Mouse (Mus musculus) hindbrain, postnatal 0 days (tissue): ENCODE measurements around the gene Oas1a. TPM values are rescaled to one million over a fixed set of nuclear protein-coding genes. Genes with fewer than 3 reads are reported as not detected.
"Not testable (repeated sequence)": the region's sequence is repeated elsewhere in the genome, so short reads cannot be mapped to it uniquely, and the experiment has no call there.

Experiments used
- ATAC-seq: fragments of 200-750 bp; cut with Nextera tagmentation; 2 replicates; pipeline ENCODE4 v1.8.0; 2017; ENCODE audit warnings: mild to moderate bottlenecking, moderate TSS enrichment, moderate library complexity
- DNase-seq: peaks from one replicate; pipeline ENCODE4 v3.0.0-alpha.2; 2015; ENCODE audit warnings: low spot score
- H3K27ac ChIP-seq: fragments of 300-500 bp; sonication (generic); 2 replicates; pipeline ENCODE4 v1.5.1; 2014; ENCODE audit warnings: mild to moderate bottlenecking
- H3K27me3 ChIP-seq: fragments of 300-500 bp; sonication (generic); 2 replicates; pipeline ENCODE4 v1.6.1; 2014; ENCODE audit warnings: low read length, mixed read lengths; ENCODE audit not compliant: insufficient read depth
- H3K36me3 ChIP-seq: fragments of 300-500 bp; sonication (generic); 2 replicates; pipeline ENCODE4 v1.6.1; 2014; ENCODE audit warnings: low read length, mixed read lengths; ENCODE audit not compliant: insufficient read depth
- H3K4me1 ChIP-seq: fragments of 300-500 bp; sonication (generic); 2 replicates; pipeline ENCODE4 v1.6.1; 2014; ENCODE audit warnings: antibody characterized with exemption, low read length, mixed read lengths; ENCODE audit not compliant: insufficient read depth
- H3K4me2 ChIP-seq: fragments of 300-500 bp; sonication (generic); 2 replicates; pipeline ENCODE4 v1.6.1; 2014; ENCODE audit warnings: low read depth, mild to moderate bottlenecking, low read length, moderate library complexity, mixed read lengths
- H3K4me3 ChIP-seq: fragments of 300-500 bp; sonication (generic); 2 replicates; pipeline ENCODE4 v1.5.1; 2014; ENCODE audit warnings: low read length
- H3K9ac ChIP-seq: fragments of 300-500 bp; sonication (generic); replicated peaks from 2 replicates; pipeline ENCODE4 v1.6.1; 2014; ENCODE audit warnings: mild to moderate bottlenecking, low read length, moderate library complexity, mixed read lengths
- H3K9me3 ChIP-seq: fragments of 300-500 bp; sonication (generic); 2 replicates; pipeline ENCODE4 v1.6.1; 2016; ENCODE audit warnings: low read length, mixed read lengths
- CTCF ChIP-seq: IDR thresholded peaks from 2 replicates; pipeline ENCODE4 v1.5.1; 2016; ENCODE audit warnings: antibody characterized with exemption, control low read depth, low read depth
- WGBS: fragments of 180-500 bp; shearing (Covaris S2); extraction: QIAGEN DNeasy Blood & Tissue Kit; methylation state at CpG from one replicate; pipeline ENCODE4 v1.1.7; 2014; 5-methylcytosine and 5-hydroxymethylcytosine counted together
- polyA plus RNA-seq: library from polyadenylated mRNA; unstranded; fragments of >200 nt; fragmentation: Nextera tagmentation; extraction: Ambion mirVana; gene quantifications from 2 replicates; pipeline ENCODE4 v1.2.1, GENCODE M21; 2015
- total RNA-seq: library from RNA; depleted of rRNA; stranded (reverse); fragments of >200 nt; gene quantifications from 2 replicates; pipeline ENCODE4 v1.2.3, GENCODE M21; 2014

The Oas1a gene
- total and polyA plus RNA-seq, 2 experiments from 2014 or later: 1.3 to 1.4 TPM

DNA sequence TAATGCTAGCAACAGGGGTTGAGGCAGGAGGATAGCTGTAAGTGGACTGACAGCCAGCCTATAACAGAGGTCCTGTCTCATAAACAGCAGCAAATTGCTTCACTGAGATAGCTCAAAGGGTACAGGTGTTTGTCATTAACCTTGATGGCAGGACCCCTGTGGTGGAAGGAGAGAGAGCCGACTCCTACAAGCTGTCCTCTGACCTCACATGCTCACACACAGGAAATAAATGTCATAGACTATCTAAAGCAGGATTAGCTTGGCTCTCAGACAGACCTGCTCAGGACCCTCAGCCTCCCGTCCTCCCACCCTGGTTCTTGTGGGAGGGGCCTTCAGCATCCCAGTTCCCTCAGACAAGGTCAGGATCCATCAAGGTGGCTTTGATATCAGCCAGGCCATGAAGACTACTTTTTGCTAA is 15.1 kb downstream of the Oas1a start:
- no peak for DNase-seq
- no peak for ATAC-seq
- 76% methylated on average over 2 of the region's 2 CpGs for WGBS

DNA sequence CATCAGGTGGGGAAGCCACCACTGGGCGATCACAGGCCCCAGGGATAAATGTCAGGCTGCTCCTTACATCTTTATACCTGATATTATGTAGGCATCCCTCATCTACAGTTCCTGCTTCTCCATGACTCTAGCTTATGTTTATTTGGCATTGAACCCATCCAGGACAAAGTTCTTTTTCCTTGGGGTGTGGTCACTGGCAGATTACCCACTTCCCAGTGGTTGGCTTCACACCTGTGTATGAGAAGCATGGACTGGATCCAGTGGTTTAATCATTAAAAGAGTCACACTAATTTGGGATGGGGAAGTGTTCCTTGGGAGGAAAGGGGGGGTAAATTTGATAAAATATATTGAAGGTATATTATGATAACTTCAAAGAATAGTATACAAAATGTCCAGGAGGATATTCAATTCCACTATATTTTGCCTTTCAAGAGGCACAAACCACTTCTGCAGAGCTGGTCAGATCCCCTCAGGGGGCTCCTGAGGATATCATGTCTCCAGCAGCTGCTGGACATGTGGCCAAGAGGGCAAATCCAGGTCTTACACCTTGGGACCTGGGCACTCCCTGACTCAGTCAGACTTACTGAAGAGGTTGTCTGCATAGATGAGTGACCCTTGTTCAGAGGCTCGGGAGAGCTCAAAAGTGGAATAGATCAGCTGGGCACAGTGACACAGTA is 15.6 kb downstream of the Oas1a start:
- H3K4me3 ChIP-seq, H3K9ac ChIP-seq, H3K4me1 ChIP-seq, H3K9me3 ChIP-seq, H3K27me3 ChIP-seq, H3K27ac ChIP-seq, DNase-seq, H3K36me3 ChIP-seq, ATAC-seq, H3K4me2 ChIP-seq: not testable (repeated sequence)
- WGBS: 75% methylated on average over 2 of the region's 2 CpGs

More for the DNA sequence above, 15.1 kb downstream of the Oas1a start:
- Histone ChIP-seq H3K36me3 (no peaks in the 10 kb centered on the region), H3K4me2 (no peak overlapping the region), H3K4me3 (no peak overlapping the region), H3K4me1 (no peaks in the 10 kb centered on the region), H3K9me3 (no peaks in the 10 kb centered on the region), H3K27ac (no peak overlapping the region), H3K9ac (no peak overlapping the region), H3K27me3 (no peaks in the 10 kb centered on the region)
- no peak for TF ChIP-seq CTCF

DNA sequence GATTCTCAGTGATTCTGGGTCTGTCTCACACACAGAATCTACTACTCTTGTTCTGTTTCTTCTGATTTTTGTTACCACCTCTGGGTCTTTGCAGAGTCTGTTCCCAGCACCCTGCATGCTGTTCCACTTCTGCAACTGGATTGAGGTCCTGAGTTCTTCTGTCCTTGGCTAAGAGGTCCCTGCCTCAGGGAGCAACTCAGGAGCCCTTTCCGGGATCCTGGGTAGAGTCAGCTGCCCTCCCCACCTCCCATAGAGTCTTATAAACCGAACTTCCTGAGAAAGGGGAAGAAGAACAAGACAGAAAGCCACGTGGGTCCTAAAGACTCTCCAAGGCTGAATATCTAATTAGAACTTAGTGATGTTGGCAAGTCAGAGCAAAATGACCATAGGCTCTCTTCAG is 16.3 kb downstream of the Oas1a start:
- H3K4me1 ChIP-seq: no peaks in the 10 kb centered on the region
- H3K4me3 ChIP-seq: no peak overlapping the region
- no peaks in the 10 kb centered on the region for H3K27me3 ChIP-seq
- TF ChIP-seq CTCF: no peak
- no peak for DNase-seq
- H3K4me2 ChIP-seq: no peak overlapping the region
- no peak overlapping the region for H3K9ac ChIP-seq
- H3K27ac ChIP-seq: no peak overlapping the region
- no peaks in the 10 kb centered on the region for H3K36me3 ChIP-seq
- no peak for ATAC-seq
- WGBS: 44% methylated on average over 3 of the region's 3 CpGs
- H3K9me3 ChIP-seq: no peaks in the 10 kb centered on the region

DNA sequence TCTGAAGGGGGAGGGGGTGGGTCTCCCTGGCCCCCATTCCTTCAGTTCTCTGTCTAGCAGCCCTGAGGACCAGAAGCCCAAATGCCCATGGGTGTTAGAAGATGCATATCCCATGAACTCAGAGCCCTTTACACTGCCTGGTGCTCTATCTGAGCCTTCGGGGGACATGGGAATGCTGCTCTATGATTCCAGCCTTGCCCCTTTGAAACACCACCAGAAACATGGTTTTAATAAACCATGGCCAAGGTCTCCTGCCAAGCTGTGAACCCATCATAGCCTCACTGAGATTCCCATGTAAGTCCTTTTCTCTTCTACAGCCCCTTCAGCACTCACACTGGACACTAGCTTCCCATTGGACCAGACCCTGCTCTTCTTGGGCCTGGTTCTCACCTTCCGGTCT is 17.3 kb downstream of the Oas1a start:
- no peak overlapping the region for H3K9ac ChIP-seq
- H3K27ac ChIP-seq: no peak overlapping the region
- no peaks in the 10 kb centered on the region for H3K9me3 ChIP-seq
- H3K27me3 ChIP-seq: no peaks in the 10 kb centered on the region
- ATAC-seq: no peak
- no peaks in the 10 kb centered on the region for H3K36me3 ChIP-seq
- no peak overlapping the region for H3K4me3 ChIP-seq
- no peaks in the 10 kb centered on the region for H3K4me1 ChIP-seq
- 84% methylated on average over 2 of the region's 2 CpGs for WGBS
- no peak for DNase-seq
- no peak for TF ChIP-seq CTCF
- no peak overlapping the region for H3K4me2 ChIP-seq

DNA sequence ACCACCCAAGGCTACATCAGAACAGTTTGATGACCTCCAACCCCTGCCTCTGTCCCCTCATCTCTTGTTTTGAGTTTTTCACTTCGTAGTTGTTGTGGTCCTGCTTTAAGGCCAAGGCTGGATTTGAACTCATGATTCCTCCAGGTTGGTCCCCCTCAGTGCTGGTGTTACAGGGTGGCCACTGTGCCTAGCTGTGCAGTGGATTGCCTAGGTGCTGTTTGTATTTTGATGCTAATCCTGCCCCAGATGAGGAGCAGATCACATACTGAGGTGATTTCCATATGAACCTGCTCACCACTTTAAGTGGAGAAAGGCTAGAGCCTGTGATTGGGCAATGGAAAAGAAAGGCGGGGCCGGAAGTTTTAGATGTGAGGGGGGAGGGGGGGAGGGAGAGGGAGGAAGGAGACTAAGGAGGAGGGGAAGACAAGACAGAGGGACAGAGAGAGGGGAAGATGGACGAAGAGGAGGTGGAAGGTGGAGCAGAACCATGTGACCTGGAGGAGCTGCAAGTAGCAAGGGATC is 19.0 kb downstream of the Oas1a start:
- DNase-seq, H3K36me3 ChIP-seq, H3K9me3 ChIP-seq, H3K4me2 ChIP-seq, H3K4me3 ChIP-seq, ATAC-seq, H3K27ac ChIP-seq, H3K27me3 ChIP-seq, H3K9ac ChIP-seq, H3K4me1 ChIP-seq: not testable (repeated sequence)
- 41% methylated on average over 4 of the region's 4 CpGs for WGBS

DNA sequence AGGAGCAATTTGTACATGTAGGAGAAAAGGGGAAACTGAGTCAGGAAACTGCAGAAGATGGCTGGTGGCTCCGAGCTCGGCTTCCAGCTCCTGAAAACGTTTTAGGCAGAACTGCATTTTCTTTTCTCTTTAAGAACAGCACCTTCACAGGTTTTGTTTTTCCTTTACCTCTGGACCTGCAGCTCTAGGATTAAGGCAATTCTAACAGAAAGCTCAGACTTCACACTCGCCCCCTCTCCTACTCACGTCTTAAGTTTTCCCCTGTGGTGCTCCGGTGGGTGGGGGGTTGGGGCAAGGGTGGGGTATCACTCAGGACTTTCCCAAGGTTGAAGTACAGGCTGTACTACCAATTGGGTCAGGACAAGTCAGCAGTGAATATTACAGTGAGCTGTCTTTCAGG is 19.5 kb downstream of the Oas1a start:
- no peak overlapping the region for H3K4me2 ChIP-seq
- H3K27me3 ChIP-seq: no peaks in the 10 kb centered on the region
- H3K4me3 ChIP-seq: no peak overlapping the region
- no peaks in the 10 kb centered on the region for H3K4me1 ChIP-seq
- TF ChIP-seq CTCF: no peak
- DNase-seq (no peak), ATAC-seq (no peak)
- H3K36me3 ChIP-seq: no peaks in the 10 kb centered on the region
- no peak overlapping the region for H3K27ac ChIP-seq
- H3K9ac ChIP-seq: no peak overlapping the region
- no peaks in the 10 kb centered on the region for H3K9me3 ChIP-seq
- WGBS: 56% methylated on average over 6 of the region's 6 CpGs

DNA sequence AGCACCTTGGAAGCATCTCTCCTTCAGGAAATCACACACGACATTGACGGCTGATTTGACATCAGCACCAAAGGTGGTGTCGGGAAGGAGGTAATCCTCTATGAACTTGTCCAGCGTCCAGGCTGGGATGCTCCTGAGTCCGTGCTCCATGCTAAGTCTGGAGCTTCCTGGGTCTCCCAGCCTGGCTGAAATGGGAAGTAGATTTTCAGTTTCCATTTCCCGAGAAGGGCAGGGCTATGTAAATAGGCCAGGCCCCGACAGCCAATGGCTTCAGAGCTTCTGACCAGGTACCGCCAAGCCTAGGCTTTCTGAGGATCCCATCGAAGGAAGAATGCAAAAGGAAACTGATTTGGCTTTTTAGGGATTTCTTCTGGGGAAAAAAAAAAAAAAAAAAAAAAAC is 19.9 kb downstream of the Oas1a start, which contains the start of gene Oas1g:
TSS of gene Oas1g (minus strand) at position 201 of the 400 bp plus-strand sequence.
- H3K27ac ChIP-seq, H3K4me3 ChIP-seq, H3K4me1 ChIP-seq, H3K27me3 ChIP-seq, DNase-seq, ATAC-seq, H3K9ac ChIP-seq, H3K4me2 ChIP-seq, H3K36me3 ChIP-seq, H3K9me3 ChIP-seq: not testable (repeated sequence)
- 28% methylated on average over 5 of the region's 9 CpGs for WGBS

DNA sequence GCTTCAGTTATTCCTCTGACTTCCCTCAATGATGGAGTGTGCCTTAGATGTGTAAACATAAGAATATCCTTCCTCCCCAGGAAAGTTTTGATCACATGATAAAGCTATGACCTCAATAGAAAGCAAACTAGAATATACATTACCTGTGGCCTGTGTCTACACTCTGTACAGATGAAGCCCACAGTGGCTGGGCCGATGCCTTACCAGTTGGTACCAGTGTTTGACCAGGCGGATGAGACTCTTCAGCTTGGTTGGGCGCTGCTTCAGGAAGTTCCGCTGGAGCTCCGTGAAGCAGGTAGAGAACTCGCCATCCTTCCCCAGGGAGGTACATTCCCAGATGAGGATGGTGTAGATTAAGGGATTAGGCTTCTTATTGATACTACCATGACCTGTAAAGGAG is 25.6 kb downstream of the Oas1a start:
- not testable (repeated sequence) for H3K4me1 ChIP-seq, H3K27me3 ChIP-seq, DNase-seq, H3K9me3 ChIP-seq, H3K4me3 ChIP-seq, H3K4me2 ChIP-seq, H3K36me3 ChIP-seq, H3K27ac ChIP-seq, ATAC-seq, H3K9ac ChIP-seq
- 93% methylated on average over 6 of the region's 6 CpGs for WGBS

DNA sequence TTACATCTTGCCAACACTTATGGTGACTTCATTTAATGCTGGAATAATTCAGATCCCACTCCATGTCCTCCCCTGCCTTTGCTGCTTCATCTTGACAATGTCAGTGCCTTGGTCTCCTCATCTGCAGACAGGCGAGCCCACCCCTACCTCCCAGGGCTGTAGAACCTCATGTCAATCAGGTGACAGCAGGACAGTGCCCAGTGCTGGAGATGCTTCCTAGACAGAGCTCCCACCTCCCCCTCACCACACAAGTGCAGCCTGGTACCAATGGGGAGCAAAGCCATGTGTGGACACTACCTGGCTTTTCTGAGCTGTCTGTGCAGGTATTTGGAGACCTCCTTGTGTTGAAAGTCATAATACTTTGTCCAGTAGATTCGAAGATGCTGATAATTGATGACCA is 28.5 kb downstream of the Oas1a start:
- not testable (repeated sequence) for DNase-seq, H3K4me3 ChIP-seq, H3K9ac ChIP-seq, H3K4me2 ChIP-seq, ATAC-seq, H3K27ac ChIP-seq, H3K27me3 ChIP-seq, H3K4me1 ChIP-seq, H3K9me3 ChIP-seq, H3K36me3 ChIP-seq
- 70% methylated on average over 2 of the region's 2 CpGs for WGBS

DNA sequence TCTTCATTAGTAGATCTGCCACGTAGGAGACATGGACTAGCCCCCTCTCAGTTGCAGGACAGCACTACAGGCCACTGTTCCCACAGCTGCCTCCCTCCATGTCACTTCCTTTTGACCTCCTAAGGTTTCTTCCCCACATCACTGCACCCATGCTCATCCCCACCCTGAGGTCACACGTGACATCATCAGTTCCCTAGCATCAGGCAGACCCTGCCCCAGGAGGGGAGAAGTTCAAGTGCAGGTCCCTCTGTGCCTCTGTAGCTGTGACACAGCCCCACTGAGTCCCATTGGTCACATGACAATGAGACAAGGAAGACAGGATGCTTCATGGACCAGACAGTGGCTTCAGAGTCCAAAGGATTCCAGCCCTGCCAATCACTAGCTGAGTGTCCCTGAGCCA is 29.9 kb downstream of the Oas1a start:
- not testable (repeated sequence) for H3K9ac ChIP-seq, H3K27me3 ChIP-seq, ATAC-seq, H3K27ac ChIP-seq, H3K4me2 ChIP-seq, H3K9me3 ChIP-seq, H3K4me1 ChIP-seq, H3K4me3 ChIP-seq, H3K36me3 ChIP-seq, DNase-seq
- WGBS: 68% methylated on average over 2 of the region's 2 CpGs
